Mouse (Mus musculus) neutrophil, adult 59 days (primary cell): ENCODE measurements around the gene Dysf. TPM values are rescaled to one million over a fixed set of nuclear protein-coding genes. Genes with fewer than 3 reads are reported as not detected.

Experiments used
- total RNA-seq, 2 experiments: library from RNA; stranded (reverse); gene quantifications; 1 replicate in 1 of 2; 2 replicates in 1 of 2; pipeline ENCODE4 v1.2.4; 2023

Gene Dysf
- total RNA-seq, result under 1 TPM in 1 of 2 experiments, not detected in 1; 0.76 TPM

GRCm38 (mm10) chr6:84008363-84009171 is at the start of gene Dysf:
Gene Dysf (plus strand): TSS chr6:84008590.

Other genes starting within 250 kb of the Dysf start
- not detected for gene Ankrd53, start 245.9 kb upstream of the Dysf start, total RNA-seq
- gene Tex261, start 232.8 kb upstream of the Dysf start, total RNA-seq, result 10 to 100 TPM; 34.4 to 55.5 TPM
- gene Nagk, start 213.6 kb upstream of the Dysf start, total RNA-seq, result 10 to 100 TPM; 16.5 to 20.9 TPM
- 1 to 10 TPM; 5.2 to 5.4 TPM for gene Paip2b, start 176.8 kb upstream of the Dysf start, total RNA-seq
- 10 to 100 TPM; 84.6 to 88.7 TPM for gene Zfp638, start 141.5 kb upstream of the Dysf start, total RNA-seq